Mouse (Mus musculus) neutrophil, adult 83 days (primary cell): Measurements from ENCODE around the gene Olfr1512. TPM values are rescaled to one million over a fixed set of nuclear protein-coding genes. Genes with fewer than 3 reads are reported as not detected.

Experiments
- total RNA-seq, 2 experiments: library from RNA; stranded (reverse); gene quantifications; one replicate each; pipeline ENCODE4 v1.2.4; 2023

Olfr1512 gene
- not detected for total RNA-seq

GRCm38 (mm10) chr14:52379068-52379467 is at the start of gene Olfr1512:
Olfr1512 (minus strand) TSS chr14:52379168.

GRCm38 (mm10) chr14:52414273-52414672 is 35.3 kb upstream of the Olfr1512 start, which contains the start of gene Olfr1510:
Olfr1510 (minus strand) TSS chr14:52414373.

GRCm38 (mm10) chr14:52397279-52397678 is 18.3 kb upstream of the Olfr1512 start, which contains the start of gene Olfr1511:
Olfr1511 (minus strand) TSS chr14:52397379.

GRCm38 (mm10) chr14:52356308-52356707 is 22.7 kb downstream of the Olfr1512 start, which contains the start of gene Olfr1513:
Olfr1513 (minus strand) TSS chr14:52356408.

GRCm38 (mm10) chr14:52327910-52328812 is 50.8 kb downstream of the Olfr1512 start, which contains the start of gene Sall2:
Sall2 (minus strand) TSS chr14:52328762.

Other genes starting within 250 kb of the Olfr1512 start
- gene Supt16, start 181.8 kb downstream of the Olfr1512 start, total RNA-seq: 10 to 100 TPM; 62.9 to 63.8 TPM
- gene Chd8, start 121.4 kb downstream of the Olfr1512 start, total RNA-seq: 100 to 1,000 TPM in 1 of 2 experiments, 10 to 100 TPM in 1; 89.4 to 100 TPM
- 100 to 1,000 TPM in 1 of 2 experiments, 10 to 100 TPM in 1; 93.9 to 102 TPM for gene Tox4, start 100.0 kb downstream of the Olfr1512 start, total RNA-seq
- 1 to 10 TPM; 2.8 to 3.2 TPM for gene Rab2b, start 99.6 kb downstream of the Olfr1512 start, total RNA-seq
- gene Mettl3, start 74.0 kb downstream of the Olfr1512 start, total RNA-seq: 10 to 100 TPM; 21.7 to 23.5 TPM
- gene Sall2, start 50.4 kb downstream of the Olfr1512 start, total RNA-seq: under 1 TPM; 0.57 to 0.68 TPM
- not detected for gene Olfr1513, start 22.8 kb downstream of the Olfr1512 start, total RNA-seq
- not detected for gene Olfr1511, start 18.2 kb upstream of the Olfr1512 start, total RNA-seq
- gene Olfr1510, start 35.2 kb upstream of the Olfr1512 start, total RNA-seq: not detected
- gene Olfr1509, start 63.8 kb upstream of the Olfr1512 start, total RNA-seq: not detected
- not detected for gene Olfr1508, start 88.3 kb upstream of the Olfr1512 start, total RNA-seq
- not detected for gene Olfr1507, start 116.6 kb upstream of the Olfr1512 start, total RNA-seq